Mouse (Mus musculus) ES-Bruce4 (cell line): ENCODE results near the gene Hoxc6.

ENCODE experiments used
- CTCF ChIP-seq: IDR thresholded peaks from one replicate; pipeline ENCODE4 v1.8.1; 2011; ENCODE audit warnings: low read depth, low read length
- EP300 ChIP-seq: IDR thresholded peaks from 2 replicates; pipeline ENCODE4 v1.6.1; 2011; ENCODE audit warnings: low read depth, low read length; ENCODE audit not compliant: insufficient read depth

GRCm38 (mm10) chr15:103000501-103000901, 2.4 kb downstream of the Hoxc6 start:
- no peak for TF ChIP-seq CTCF
- no peak for TF ChIP-seq EP300
